ENCODE assay signal across 23 mouse cellular contexts in the genomic region with DNA sequence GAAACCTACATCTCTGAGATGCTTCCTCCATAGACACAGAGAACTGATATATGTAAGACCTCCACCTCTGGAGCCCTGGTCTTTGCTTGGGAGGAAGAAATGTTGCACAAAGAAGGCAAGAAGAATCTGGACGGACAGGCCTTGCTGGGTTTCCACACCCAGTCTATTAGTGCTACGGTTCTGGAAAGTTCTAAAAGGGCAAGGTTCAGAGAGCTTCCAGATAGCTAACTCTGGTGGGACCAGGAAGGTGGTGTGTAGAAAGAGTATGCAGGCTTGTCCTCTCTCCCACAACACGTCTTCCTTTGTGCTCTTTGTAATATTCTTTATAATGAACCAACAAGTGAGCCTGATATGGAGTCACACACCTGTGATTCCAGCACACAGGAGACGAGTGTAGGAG. TPM values are rescaled to one million over a fixed set of nuclear protein-coding genes. Genes with fewer than 3 reads are reported as not detected.
DNase-seq lines count a peak whose midpoint lies in the region; ATAC-seq and TF ChIP-seq lines count a peak whose summit lies in the region.
"Had no signal": no experiment of that assay in that cellular context is flagged by ENCODE, and none has a peak within 500 bp of the region (broad histone marks: within the 10 kb centered on the region; RNA-seq: fewer than 3 reads in every experiment).

No protein-coding gene starts in this region.

- no peak for ATAC-seq in embryonic facial prominence, embryonic 15.5 days (ENCODE audit: insufficient number of reproducible peaks, low FRiP score, low TSS enrichment, low read depth)
- ATAC-seq in intestine, embryonic 15.5 days = peak; percentile 64
- ATAC-seq: activated CD4-positive, CD25-positive, alpha-beta regulatory T cell, adult 4 months; forebrain, embryonic 14.5 days; hindbrain, embryonic 16.5 days had no signal

- intact Hi-C loops in gastrocnemius, adult 2 months (cut with DNase I) = no loop called here

- DNase-seq in embryonic facial prominence, embryonic 10.5 days (ENCODE audit: low spot score) = no peak
- DNase-seq in gastrocnemius, adult 2 months = no peak
- DNase-seq in ovary, postnatal 10 days (ENCODE audit: low spot score) = no peak
- DNase-seq: adrenal gland, adult 8-10 months; adrenal gland, postnatal 25 days; cerebellum, adult 11-12 months; cerebellum, adult 8-10 months; cerebellum, postnatal 10 days; cerebellum, postnatal 36 days; embryo, embryonic 11 days; gastrocnemius, postnatal 10 days; gastrocnemius, postnatal 36 days had no signal

- H3K9ac ChIP-seq in embryonic facial prominence, embryonic 15.5 days = no peak overlapping the region
- H3K9ac ChIP-seq in intestine, embryonic 15.5 days = no peak overlapping the region
- H3K9ac ChIP-seq: hindbrain, embryonic 13.5 days had no signal

- H3K27me3 ChIP-seq in embryonic facial prominence, embryonic 15.5 days = no peaks in the 10 kb centered on the region
- H3K27me3 ChIP-seq in embryonic facial prominence, embryonic 10.5 days (replicated peaks; ENCODE audit: low read depth, poor library complexity, severe bottlenecking) = no peaks in the 10 kb centered on the region
- H3K27me3 ChIP-seq in intestine, embryonic 15.5 days (replicated peaks) = no peaks in the 10 kb centered on the region
- no peaks in the 10 kb centered on the region for H3K27me3 ChIP-seq in small intestine, adult 2 months (ENCODE audit: control insufficient read depth, insufficient read depth, low read length)
- H3K27me3 ChIP-seq: hindbrain, embryonic 13.5 days had no signal

- 0 out of 2 replicates have a peak overlapping the region, but pooled peaks have one; percentile 30 for H3K27ac ChIP-seq in embryonic facial prominence, embryonic 15.5 days (replicated peaks)
- H3K27ac ChIP-seq in embryonic facial prominence, embryonic 10.5 days (replicated peaks) = no peak overlapping the region
- H3K27ac ChIP-seq in intestine, embryonic 15.5 days = no peak overlapping the region
- H3K27ac ChIP-seq in small intestine, adult 2 months (ENCODE audit: insufficient read depth, low read depth, low read length) = peak overlapping the region; percentile 93
- H3K27ac ChIP-seq in gastrocnemius, adult 2 months = no peak overlapping the region
- H3K27ac ChIP-seq: hindbrain, embryonic 10.5 days; hindbrain, embryonic 13.5 days had no signal

- no peaks in the 10 kb centered on the region for H3K4me1 ChIP-seq in embryonic facial prominence, embryonic 15.5 days
- H3K4me1 ChIP-seq in embryonic facial prominence, embryonic 10.5 days = peaks cover 5% of the 10 kb centered on the region; the same call in 1 of the 2 replicates
- H3K4me1 ChIP-seq in intestine, embryonic 15.5 days (replicated peaks) = 0 out of 2 replicates have a peak, but pooled peaks cover 3% of the 10 kb centered on the region
- H3K4me1 ChIP-seq in small intestine, adult 2 months (ENCODE audit: control insufficient read depth, insufficient read depth, insufficient read length, low read length) = peaks cover 34% of the 10 kb centered on the region; the same call in 1 of the 2 replicates
- H3K4me1 ChIP-seq: hindbrain, embryonic 13.5 days had no signal

- H3K9me3 ChIP-seq in embryonic facial prominence, embryonic 15.5 days (replicated peaks) = no peaks in the 10 kb centered on the region
- no peaks in the 10 kb centered on the region for H3K9me3 ChIP-seq in embryonic facial prominence, embryonic 10.5 days
- H3K9me3 ChIP-seq in intestine, embryonic 15.5 days = no peaks in the 10 kb centered on the region
- H3K9me3 ChIP-seq: hindbrain, embryonic 10.5 days had no signal

- no peak for TF ChIP-seq POLR2A in small intestine, adult 2 months (IDR thresholded peaks at IDR 0.05; ENCODE audit: low read depth, low read length)

- 63% methylated on average over 4 of the region's 4 CpGs for WGBS in embryonic facial prominence, embryonic 15.5 days
- WGBS in embryonic facial prominence, embryonic 10.5 days = 81% methylated on average over 4 of the region's 4 CpGs
- 58% methylated on average over 4 of the region's 4 CpGs for WGBS in intestine, embryonic 15.5 days
- 30% methylated on average over 4 of the region's 4 CpGs for WGBS in small intestine, adult 2 months

- H3K36me3 ChIP-seq in embryonic facial prominence, embryonic 15.5 days = no peaks in the 10 kb centered on the region
- no peaks in the 10 kb centered on the region for H3K36me3 ChIP-seq in embryonic facial prominence, embryonic 10.5 days (replicated peaks)
- H3K36me3 ChIP-seq in intestine, embryonic 15.5 days = no peaks in the 10 kb centered on the region
- H3K36me3 ChIP-seq in small intestine, adult 2 months (ENCODE audit: control insufficient read depth, insufficient read depth, low read length) = no peaks in the 10 kb centered on the region
- H3K36me3 ChIP-seq: hindbrain, embryonic 10.5 days; hindbrain, embryonic 13.5 days had no signal

- no peak overlapping the region for H3K4me2 ChIP-seq in embryonic facial prominence, embryonic 15.5 days (replicated peaks)
- H3K4me2 ChIP-seq in intestine, embryonic 15.5 days (replicated peaks) = no peak overlapping the region
- H3K4me2 ChIP-seq: heart, embryonic 11.5 days; hindbrain, embryonic 13.5 days had no signal

- no peak overlapping the region for H3K4me3 ChIP-seq in embryonic facial prominence, embryonic 15.5 days (replicated peaks)
- H3K4me3 ChIP-seq in embryonic facial prominence, embryonic 10.5 days = no peak overlapping the region
- H3K4me3 ChIP-seq in intestine, embryonic 15.5 days (replicated peaks) = no peak overlapping the region
- no peak overlapping the region for H3K4me3 ChIP-seq in small intestine, adult 2 months (ENCODE audit: low read depth, low read length)
- no peak overlapping the region for H3K4me3 ChIP-seq in gastrocnemius, adult 2 months
- H3K4me3 ChIP-seq: hindbrain, embryonic 10.5 days; hindbrain, embryonic 13.5 days had no signal

- TF ChIP-seq CTCF in small intestine, adult 2 months (IDR thresholded peaks at IDR 0.05; ENCODE audit: extremely low read depth, insufficient read length, insufficient replicate concordance, low read depth, low read length) = no peak
- no peak for TF ChIP-seq CTCF in gastrocnemius, adult 2 months (IDR thresholded peaks at IDR 0.05)

RNA-seq across cellular contexts. Expression of a gene that starts 28.8 kb away (rescaled TPM):
- polyA plus RNA-seq in embryonic facial prominence, embryonic 15.5 days (2015; fragmentation: Nextera tagmentation; extraction: Ambion mirVana) = 51.1 and 64.8 TPM in 2 replicates
- 30.2 and 32.2 TPM in 2 replicates for polyA plus RNA-seq in embryonic facial prominence, embryonic 10.5 days (2016; fragmentation: Nextera tagmentation; extraction: Ambion mirVana)
- 39.0 and 42.7 TPM in 2 replicates for polyA plus RNA-seq in intestine, embryonic 15.5 days (2015; fragmentation: Nextera tagmentation; extraction: Ambion mirVana)
- polyA plus RNA-seq in small intestine, adult 2 months (2012; rRNA removed) = 64.1 and 381 TPM in 2 replicates
- total RNA-seq in gastrocnemius, adult 2 months (2021) = 1 to 10 TPM; 3.1 to 6.1 TPM

RNA-seq across cellular contexts. Expression of a gene that starts 32.4 kb away (rescaled TPM):
- polyA plus RNA-seq in embryonic facial prominence, embryonic 15.5 days (2015; fragmentation: Nextera tagmentation; extraction: Ambion mirVana) = 7.2 and 7.8 TPM in 2 replicates
- 3.2 and 3.6 TPM in 2 replicates for polyA plus RNA-seq in embryonic facial prominence, embryonic 10.5 days (2016; fragmentation: Nextera tagmentation; extraction: Ambion mirVana)
- polyA plus RNA-seq in intestine, embryonic 15.5 days (2015; fragmentation: Nextera tagmentation; extraction: Ambion mirVana) = 3.5 and 4.3 TPM in 2 replicates
- 22.7 and 156 TPM in 2 replicates for polyA plus RNA-seq in small intestine, adult 2 months (2012; rRNA removed)
- 1 to 10 TPM in 1 of 2 experiments, under 1 TPM in 1; 0.61 to 1.1 TPM for total RNA-seq in gastrocnemius, adult 2 months (2021)
- polyA plus RNA-seq: activated CD4-positive, CD25-positive, alpha-beta regulatory T cell, adult 4 months had no signal

RNA-seq across cellular contexts. Expression of a gene that starts 36.4 kb away (rescaled TPM):
- 2.6 and 2.8 TPM in 2 replicates for polyA plus RNA-seq in embryonic facial prominence, embryonic 15.5 days (2015; fragmentation: Nextera tagmentation; extraction: Ambion mirVana)
- 2.6 and 3.5 TPM in 2 replicates for polyA plus RNA-seq in embryonic facial prominence, embryonic 10.5 days (2016; fragmentation: Nextera tagmentation; extraction: Ambion mirVana)
- 2.2 and 2.5 TPM in 2 replicates for polyA plus RNA-seq in intestine, embryonic 15.5 days (2015; fragmentation: Nextera tagmentation; extraction: Ambion mirVana)
- 35.8 and 580 TPM in 2 replicates for polyA plus RNA-seq in small intestine, adult 2 months (2012; rRNA removed)
- not detected for total RNA-seq in gastrocnemius, adult 2 months (2021)
- total RNA-seq: adrenal gland, adult 8-10 months; adrenal gland, postnatal 25 days; ES-E14; gastrocnemius, postnatal 10 days; gastrocnemius, postnatal 36 days; granulocyte monocyte progenitor cell, adult 5-6 weeks had no signal
- polyA plus RNA-seq: activated CD4-positive, CD25-positive, alpha-beta regulatory T cell, adult 4 months had no signal

Comparison
In these comparisons a context has a peak if more than half of its experiments do, and no peak if none do; other contexts are left out.
1. H3K27ac ChIP-seq: peak in embryonic facial prominence, embryonic 15.5 days (single experiment) and small intestine, adult 2 months (single experiment); none in embryonic facial prominence, embryonic 10.5 days (single experiment), intestine, embryonic 15.5 days (single experiment) and gastrocnemius, adult 2 months (single experiment).